Mouse (Mus musculus): ENCODE data around the gene Dmd. TPM values are rescaled to one million over a fixed set of nuclear protein-coding genes. Genes with fewer than 3 reads are reported as not detected.

Dmd gene
- total RNA-seq, 2 experiments from 2014 or later: 70.8 to 74.1 TPM

DNA sequence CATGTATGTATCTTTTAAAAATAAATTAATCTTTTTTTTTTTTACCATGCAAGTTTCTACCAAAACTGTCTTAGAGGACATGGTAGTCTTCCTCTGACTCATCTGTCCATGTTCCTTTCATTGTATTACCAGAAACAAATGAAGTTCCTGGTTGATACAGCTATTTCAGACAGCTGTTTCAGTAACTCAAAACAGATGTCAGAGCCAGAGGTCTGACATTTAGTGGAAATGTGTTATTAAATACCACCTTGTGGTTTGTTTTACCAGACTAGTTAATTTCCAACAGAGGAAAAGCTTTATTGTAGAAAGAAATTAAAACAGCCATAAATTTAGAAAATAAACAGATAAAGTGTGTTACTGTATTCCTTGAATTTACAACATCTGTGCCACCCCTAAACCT is 2245.2 kb downstream of the Dmd start:
- no peak for DNase-seq (ENCODE audit: extremely low spot score in 1 of 2, low spot score in 2 of 2)
- intact Hi-C loops (cut with DNase I): no loop called here
- no peak for TF ChIP-seq CTCF (IDR thresholded peaks at IDR 0.05)
- Histone ChIP-seq H3K27ac (no peak overlapping the region), H3K4me3 (no peak overlapping the region)

DNA sequence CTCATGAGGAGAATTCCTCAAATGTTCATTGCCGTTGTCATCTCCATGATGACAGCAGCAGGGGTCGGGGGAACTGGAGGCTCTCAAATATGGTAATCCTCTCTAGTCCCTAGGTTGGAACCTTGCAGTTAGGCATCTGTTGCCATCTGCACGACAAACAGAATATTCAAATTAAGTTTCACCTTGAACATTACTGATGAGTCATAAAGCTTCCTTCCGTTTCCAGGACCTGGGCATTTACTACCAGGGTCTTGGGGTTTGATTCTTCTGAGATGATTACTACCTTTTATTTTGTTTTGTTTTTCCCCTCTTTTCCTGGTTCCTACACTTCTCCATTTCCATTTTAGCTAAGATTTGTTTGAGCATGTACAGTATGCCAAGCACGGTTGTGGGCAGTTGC is 2249.0 kb downstream of the Dmd start:
- no peak overlapping the region for H3K27ac ChIP-seq
- H3K4me3 ChIP-seq: no peak overlapping the region
- intact Hi-C loops (cut with DNase I): no loop called here
- no peak for DNase-seq (ENCODE audit: extremely low spot score in 1 of 2, low spot score in 2 of 2)
- TF ChIP-seq CTCF (IDR thresholded peaks at IDR 0.05): no peak

DNA sequence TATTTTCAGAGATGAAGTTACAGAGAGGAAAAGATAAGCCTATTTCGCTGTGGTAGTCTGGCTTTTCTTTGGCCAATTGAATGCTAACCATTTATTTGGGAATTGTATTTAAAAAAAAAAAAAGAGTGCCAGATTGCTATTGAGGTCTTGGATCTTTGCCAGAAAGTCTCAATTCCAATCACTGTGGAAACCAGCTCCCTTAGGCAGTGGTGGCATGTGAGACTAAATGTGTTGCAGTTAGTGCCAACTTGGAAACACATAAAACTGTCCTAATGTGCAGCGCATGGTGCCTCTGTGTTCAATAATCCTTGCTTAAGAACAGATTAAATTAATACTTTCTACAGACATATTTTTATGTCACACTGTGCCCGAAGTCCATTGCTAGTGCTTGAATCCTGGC is 2250.7 kb downstream of the Dmd start:
- intact Hi-C loops (cut with DNase I): no loop called here
- Histone ChIP-seq H3K4me3 (no peak overlapping the region), H3K27ac (no peak overlapping the region)
- no peak for TF ChIP-seq CTCF (IDR thresholded peaks at IDR 0.05)
- no peak for DNase-seq (ENCODE audit: extremely low spot score in 1 of 2, low spot score in 2 of 2)

DNA sequence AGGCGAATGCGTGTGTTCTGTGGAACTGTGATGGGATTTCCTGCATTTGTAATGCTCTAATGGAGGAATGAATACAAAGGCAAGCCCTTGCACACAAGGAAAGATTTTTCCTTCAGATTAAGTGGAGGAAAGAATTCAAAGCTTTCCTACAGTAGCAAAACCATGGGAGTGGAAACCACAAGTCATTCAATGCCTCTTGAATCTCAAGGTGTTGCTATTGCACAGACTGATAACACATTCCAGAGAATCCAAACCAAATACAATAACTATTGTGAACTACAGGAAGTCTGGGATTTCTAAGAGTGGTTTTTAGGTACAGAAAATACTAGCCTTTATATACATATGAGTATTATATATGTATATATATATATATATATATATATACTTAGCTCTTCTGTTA is 2258.3 kb downstream of the Dmd start:
- DNase-seq (ENCODE audit: extremely low spot score in 1 of 2, low spot score in 2 of 2): no peak
- H3K4me3 ChIP-seq: no peak overlapping the region
- no peak for TF ChIP-seq CTCF (IDR thresholded peaks at IDR 0.05)
- no peak overlapping the region for H3K27ac ChIP-seq
- intact Hi-C loops (cut with DNase I): no loop called here

DNA sequence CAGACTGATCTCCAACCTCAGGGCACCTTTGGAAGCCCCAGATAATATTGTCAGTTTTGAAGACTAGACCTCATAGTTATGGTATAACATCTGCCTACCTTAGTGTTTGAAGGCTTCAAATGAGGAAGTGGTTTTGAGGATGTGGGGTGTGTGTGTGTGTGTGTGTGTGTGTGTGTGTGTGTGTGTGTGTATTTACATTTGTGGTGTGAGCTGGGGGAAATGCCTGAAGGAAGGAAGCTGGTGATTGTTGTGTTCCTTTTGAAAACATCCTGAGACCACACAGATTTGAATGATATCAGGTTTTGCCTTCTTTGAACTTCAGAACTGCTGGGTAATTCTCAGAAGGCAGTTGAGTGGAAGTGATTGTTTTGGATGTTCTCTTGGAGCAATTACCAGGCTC is 2278.2 kb downstream of the Dmd start:
- no peak for DNase-seq (ENCODE audit: extremely low spot score in 1 of 2, low spot score in 2 of 2)
- intact Hi-C loops (cut with DNase I): loop anchor here (1.0 kb wide), 1 partner anchor 10 kb away; no protein-coding TSS in a partner anchor
- H3K27ac ChIP-seq: no peak overlapping the region
- no peak for TF ChIP-seq CTCF (IDR thresholded peaks at IDR 0.05)
- H3K4me3 ChIP-seq: no peak overlapping the region

DNA sequence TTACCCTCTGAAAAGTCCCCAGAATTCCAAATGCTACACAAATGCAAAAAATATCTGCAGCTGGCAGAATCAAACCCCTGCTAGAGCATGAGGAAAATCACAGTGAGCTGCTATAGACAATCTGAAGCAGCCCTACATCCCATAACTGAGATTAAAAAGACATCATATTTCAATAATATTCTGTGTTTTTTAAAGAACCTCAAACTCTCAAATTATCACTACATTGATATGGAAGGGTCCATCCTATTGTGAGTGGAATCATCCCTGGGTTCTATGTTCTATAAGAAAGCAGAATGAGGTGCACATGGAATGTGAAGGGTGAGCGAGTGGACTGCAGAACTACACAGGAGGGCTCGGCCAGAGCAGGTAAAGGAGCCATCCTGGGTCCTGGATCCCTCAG is 2300.7 kb downstream of the Dmd start, which contains the start of gene Fthl17a:
Gene Fthl17a (plus strand): TSS at position 301 of the 400 bp plus-strand sequence.
- intact Hi-C loops (cut with DNase I): no loop called here
- DNase-seq (ENCODE audit: extremely low spot score in 1 of 2, low spot score in 2 of 2): no peak
- H3K4me3 ChIP-seq: no peak within 1 kb of the TSS
- no peak for TF ChIP-seq CTCF (IDR thresholded peaks at IDR 0.05)
- no peak within 1 kb of the TSS for H3K27ac ChIP-seq
